Mouse (Mus musculus) thymus, postnatal 36 days (tissue): ENCODE measurements around the gene Arhgap27.
A peak's percentile ranks its signal among the peaks of the same experiment; 100 is the strongest.

Source experiments
- DNase-seq, 2 experiments: peaks; one replicate each; pipeline ENCODE4 v3.0.0; 2022; ENCODE audit warnings: mixed read lengths in 2 of 2

Arhgap27 gene

DNA sequence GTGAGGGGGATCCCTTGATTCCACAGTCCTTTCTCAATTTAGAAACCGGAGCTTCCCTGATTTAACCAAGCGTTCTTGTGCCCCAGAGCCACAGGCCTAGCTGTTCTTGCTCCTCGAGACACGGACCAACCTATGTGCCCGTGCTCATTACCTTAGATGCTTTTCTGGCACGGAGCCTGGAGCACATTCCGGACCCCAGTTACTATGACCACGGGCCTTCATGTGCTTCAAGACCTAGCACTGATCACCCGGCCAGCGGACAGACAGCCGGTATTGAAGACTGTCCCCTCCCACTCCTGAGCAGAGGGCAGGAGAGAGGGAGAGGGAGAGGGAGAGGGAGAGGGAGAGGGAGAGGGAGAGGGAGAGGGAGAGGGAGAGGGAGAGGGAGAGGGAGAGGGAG is 8.2 kb downstream of the Arhgap27 start:
- DNase-seq, result peak in 1 of 2 experiments; percentile 1

DNA sequence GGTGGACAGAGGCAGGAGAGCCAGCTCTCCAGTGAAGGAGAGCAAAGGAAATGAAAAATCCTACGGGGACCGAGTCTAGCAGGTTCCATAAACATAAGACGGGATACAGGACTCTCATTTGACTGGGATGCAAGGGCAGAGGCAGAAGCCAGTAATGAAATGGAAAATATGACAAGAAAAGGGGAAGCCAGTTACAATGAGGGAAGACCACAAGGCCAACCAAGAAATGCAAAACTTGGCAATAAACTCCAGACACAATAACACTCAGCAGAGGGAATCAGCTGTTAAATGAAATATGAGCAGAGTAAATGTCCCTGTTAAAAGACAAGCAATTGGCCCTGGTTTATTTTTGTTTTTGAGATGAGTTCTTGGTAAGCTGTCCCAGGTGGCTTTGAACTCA is 9.5 kb downstream of the Arhgap27 start:
- no peak for DNase-seq

DNA sequence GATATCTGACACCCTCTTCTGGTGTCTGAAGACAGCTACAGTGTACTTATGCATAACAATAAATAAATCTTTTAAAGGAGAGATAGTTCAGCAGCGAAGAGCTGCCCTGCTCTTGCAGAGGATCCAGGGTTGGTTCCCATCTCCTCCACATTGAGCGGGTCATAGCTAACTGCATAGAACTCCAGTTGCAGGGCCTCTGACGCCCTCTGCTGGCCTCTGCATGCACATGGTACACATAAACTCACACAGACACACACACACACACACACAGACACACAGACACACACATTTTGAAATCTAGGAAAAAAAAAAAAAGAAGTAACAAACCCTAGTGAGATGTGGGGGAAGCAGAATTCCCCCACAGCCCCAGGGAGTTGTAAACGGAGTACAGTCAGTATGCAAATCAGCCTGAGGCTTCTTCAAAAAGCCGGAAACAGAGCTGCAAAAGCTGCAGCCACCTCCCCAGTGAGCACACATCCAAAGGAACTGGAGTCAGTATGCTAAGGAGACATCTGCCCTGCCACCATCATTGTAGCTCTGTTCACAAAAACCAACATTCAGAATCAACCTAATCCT is 11.2 kb downstream of the Arhgap27 start:
- no peak for DNase-seq

DNA sequence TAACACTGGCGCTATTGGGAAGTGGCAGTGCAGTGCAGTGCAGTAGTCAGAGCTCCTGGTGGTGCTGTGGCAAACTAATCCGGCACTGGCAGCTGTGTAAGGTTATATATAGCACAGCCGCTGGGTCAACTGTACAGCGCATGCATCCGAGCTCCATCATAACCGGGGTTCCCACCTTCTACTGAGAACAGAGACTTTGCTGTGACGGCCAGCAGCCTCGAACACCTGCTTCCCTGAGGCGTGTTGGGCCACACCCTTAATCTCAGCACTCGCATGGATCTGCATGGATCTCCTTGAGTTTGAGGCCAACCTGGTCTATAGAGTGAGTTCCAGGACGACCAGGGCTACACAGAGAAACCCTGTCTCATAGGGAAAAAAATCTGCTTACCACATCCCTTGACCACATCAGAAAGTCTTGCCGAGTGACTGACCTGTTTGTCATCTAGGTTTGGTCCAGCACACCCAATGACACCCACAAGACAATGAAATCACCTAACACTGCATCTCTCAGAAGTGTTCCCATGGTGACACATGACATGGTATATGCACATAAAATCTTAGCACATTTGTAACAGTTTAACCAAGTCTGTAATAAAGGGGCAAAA is 12.7 kb downstream of the Arhgap27 start:
- DNase-seq, result no peak

DNA sequence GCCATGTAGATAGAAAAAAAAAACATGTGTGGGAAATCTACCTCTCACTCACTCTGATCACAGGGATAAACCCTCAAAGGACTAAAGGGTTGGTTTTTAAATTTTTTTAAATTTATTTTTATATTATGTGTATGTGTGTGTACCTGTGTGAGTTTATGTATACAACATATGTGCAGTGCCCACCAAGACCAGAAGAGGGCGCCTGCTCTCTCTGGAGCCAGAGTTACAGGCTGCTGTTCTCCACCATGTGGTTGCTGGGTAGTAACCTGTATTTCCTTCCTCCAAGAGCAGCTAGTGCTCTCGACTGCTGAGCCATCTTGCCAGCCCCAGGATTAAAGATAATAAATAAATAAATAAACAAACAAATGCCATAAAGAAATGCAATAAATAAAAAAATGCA is 13.8 kb downstream of the Arhgap27 start:
- DNase-seq, result no peak

DNA sequence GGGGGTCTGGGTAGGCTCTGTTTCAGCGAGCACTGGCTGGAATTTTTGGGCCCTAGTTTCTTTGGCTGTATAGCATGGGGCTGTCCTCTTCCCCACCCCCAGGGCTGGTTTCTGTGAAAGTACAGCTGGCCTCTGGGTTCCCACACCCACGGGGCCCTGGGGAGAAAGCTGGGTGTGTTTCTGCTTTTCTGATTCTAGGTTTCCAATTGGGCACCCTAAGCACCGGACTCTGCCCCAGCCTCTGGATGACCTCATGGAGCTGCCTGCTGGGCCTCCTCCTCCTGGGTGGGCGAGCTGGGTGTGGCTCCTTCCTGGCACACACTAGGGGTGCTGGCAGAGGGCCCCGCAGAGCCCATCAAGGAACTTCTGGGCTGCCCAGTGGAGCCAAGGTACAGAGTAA is 16.8 kb downstream of the Arhgap27 start:
- DNase-seq, result no peak

DNA sequence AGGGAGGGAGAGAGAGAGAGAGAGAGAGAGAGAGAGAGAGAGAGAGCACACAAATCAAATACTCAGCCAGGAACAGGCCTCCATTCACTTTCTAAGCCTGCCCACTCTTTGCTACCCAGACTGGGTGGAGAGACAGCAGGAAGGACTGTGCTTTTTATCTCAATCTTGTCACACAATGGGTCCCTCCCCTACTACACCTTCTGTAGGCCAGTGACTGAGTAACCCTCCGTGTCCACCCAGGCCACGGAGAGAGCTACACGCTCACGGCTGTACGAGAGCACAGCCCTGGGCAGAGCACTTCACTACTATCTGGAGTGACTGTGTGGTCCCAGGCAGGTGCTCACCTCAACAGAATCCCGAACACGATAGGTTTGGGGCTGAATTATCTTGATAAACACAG is 17.3 kb downstream of the Arhgap27 start:
- no peak for DNase-seq

DNA sequence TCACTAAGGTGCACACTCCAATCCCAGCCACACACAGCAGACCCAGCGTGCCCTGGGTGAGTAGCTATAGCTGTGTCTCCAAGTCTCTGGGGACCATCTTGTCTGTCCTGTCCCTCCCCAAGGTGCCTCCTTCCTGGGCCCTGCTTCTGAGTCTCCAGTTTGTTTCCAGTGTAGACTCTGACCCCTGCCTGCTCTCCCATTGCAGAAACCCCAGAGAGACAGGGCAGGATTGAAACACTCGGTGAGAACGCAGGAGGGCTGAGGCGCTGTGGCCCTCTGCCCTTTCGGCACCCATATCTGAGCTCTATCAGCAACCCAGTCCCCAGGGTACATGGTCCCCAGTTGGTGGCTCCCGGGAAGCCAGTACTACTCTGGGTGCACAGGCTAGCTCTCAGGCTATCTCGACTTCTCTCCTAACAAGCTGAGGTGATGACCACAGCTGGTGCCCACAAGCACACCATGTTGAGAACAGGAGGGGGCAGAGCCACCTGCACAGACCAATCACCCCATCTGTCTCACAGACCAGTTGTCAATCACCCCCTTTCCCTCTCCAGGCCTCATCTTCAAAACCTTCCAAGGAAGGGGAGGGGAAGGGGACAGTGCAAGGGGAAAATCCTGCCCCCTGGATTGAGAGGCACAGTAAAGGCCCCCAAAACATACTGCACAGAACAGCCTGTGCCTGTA is 17.9 kb downstream of the Arhgap27 start:
- no peak for DNase-seq

DNA sequence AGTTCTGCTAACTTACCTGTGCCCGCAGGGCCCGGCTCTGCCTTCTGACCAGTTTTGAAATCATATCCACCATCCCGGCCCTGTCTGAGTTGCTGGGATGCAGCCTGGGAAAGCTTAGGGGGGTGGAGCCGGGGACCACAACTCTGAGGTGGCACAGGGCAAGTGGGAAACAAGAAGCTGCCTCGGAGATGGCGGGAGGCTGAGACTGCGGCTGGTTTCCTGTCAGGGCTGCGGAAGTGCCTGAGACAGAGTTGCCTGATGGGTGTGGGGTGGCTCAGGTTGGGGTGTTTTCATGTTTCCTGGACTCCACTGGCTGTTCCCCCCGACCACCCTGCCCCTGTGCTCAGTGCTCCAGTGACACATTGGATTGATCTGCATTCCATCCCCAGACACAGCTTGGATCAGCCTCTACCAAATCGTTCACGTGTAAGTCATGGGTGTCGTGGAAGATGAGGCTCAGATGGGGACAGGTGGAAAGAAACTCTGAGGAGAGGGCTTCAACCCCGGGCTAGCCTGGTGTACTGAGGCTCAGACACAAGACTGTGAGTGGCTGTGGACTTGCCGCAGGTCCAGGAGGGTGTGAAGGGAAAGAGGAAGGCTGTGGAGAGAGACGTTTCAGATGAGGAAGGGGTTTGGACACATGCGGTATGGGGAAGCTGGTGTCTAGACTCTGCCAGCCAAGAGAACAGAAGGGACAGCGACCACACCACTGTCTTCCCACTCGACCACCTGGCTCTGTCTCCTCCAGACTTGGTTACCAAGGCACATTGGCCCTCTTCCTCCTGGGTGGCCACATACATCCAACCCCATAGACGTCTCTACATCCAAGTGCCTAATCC is 18.8 kb downstream of the Arhgap27 start:
- DNase-seq, result peak; percentile 80 to 83

DNA sequence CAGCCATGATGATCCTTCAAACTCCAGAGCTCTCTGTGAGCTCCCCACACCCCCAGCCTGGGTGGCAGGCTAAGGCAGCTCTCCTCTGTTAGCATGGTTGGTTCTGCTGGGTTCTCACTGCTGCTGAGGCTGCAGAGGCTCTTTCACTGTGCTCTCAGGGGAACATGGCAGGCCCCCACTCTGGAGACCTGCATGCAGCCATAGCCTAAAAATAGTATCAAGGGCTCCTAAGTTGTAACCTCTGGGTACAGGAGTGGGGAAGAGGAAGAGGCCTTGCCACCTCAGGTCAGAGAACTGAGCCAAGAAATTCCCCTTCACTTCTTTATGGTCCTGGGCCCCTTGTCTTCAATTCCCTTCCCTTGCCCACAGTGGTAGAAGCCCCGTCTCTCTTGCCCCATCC is 19.6 kb downstream of the Arhgap27 start:
- DNase-seq, result no peak

DNA sequence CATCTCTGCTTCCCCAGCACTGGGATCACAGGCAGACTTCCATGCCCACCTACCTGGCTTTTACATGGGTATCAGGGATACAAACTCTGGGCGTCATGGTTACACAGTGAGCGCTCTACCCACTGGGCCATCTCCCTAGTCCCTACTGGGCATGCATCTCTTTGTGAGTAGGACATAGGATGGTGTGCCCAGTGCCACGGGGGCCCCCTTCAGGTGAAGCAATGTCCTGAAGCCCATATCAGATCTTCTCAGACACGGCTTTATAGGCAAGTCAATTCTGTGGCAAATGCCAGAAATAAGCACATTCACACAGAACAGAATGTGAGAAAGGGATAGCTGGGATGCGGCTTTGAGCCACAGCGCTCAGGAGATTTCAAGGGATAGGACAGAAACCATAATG is 20.4 kb downstream of the Arhgap27 start:
- DNase-seq, result no peak

DNA sequence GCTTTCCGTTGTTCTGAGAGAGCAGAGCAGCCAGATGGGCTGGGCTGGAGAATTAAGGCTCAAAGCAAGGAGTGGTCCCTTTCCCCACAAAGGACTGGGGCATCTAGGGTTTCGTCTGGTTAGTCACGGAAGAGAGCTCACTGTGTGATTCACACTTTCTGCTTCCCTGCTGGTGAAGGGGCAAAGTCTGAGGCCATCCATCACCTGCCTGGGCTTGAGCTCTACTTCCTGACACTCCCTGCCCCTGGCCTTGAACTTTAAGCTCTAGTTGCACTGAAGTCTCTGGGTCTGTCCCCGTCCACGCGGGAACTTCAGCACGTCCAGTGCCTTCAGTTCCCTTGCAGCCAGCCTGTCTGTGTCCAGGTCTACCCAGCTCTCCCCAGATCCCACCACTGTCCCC is 22.8 kb downstream of the Arhgap27 start:
- no peak for DNase-seq

DNA sequence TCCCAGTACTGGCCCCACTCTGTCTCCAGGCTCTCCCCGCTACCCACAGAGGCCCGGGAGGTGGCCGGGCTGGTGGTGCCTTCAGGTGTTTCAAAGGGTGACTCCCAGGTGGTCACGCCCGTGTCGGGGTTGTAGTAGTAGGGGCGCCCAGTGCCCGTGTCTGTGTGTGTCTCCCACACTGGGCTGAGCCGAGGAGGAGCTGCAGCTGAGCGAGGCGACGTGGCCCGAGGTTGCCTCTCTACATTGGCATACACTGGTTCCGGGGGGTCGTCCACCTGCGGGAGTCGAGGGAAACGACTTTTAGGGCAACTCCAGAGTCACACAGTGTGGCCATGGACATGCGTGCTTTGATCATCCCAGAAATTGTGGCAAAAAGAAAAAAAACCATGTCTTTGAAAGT is 23.4 kb downstream of the Arhgap27 start:
- no peak for DNase-seq

DNA sequence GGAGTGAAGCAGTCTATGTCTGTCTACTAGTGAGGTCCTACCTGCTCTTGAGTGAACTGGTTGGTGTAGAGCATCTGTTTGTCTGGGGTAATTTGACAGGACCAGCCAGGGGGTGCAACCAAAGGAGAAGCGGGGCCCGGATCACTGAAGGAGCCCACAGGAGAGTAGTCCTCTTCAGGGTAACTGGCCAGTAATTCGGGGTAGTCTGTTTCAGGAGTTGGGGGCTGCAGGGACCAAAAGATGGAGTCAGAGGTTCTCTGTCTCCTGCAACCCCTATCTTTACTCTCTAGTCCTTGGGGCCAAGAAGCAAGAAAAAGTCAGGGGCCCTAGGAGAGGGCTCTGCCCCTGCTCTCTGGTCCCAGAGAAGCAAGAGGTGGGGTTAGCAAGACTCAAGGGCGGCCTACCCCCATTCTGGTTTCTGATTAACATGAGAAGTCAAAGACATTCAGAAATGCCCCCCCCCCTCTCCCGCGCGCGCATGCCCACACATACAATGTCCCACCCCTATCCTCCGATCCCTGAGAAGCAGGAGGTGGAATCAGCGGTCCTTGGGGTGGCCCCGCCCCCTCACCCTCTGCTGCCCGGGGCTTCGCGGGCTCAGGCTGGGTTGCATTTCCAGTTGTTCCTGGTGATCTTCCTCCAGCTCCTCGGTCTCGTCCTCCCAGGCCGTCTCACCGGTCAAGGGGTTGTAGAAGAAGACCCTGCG is 23.9 kb downstream of the Arhgap27 start:
- no peak for DNase-seq

DNA sequence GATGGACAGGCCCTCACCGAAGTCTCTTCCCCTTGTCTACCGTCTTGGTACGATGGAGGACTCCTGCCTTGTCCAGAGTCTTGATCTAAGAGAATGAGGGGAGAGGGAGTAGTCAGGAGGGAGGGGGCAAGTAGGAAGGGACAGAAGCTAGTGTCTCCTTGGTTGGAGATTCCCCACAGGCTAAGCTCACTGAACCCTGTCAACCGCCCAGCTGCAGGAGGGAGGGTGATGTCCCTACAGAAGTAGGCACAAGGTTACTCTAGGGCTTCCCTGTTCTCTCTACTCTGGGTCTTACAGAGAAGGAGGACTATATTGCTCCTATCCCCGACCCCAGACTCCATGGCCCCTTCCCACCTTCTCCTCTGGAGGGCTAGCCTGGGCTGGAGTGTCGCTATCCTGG is 24.8 kb downstream of the Arhgap27 start:
- no peak for DNase-seq

DNA sequence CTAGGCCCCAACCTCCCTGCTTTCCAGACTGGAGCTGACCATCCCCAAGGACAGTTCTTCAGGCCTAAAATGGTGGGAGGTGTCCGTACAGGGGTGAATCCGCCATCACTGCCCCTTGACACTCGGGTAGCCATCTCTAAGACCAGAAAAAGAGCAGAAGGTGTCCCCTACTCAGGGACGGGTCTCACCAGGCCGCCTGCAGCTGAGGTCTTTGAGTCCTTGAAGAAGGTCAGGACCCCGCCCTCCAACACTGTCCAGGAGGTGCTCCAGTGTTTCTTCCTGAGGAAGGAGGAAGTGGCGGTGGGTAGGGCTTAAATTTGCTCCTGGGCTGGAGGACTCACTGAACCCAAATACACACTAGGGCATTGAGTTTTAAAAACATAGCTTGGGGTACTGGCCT is 25.4 kb downstream of the Arhgap27 start:
- DNase-seq, result no peak

DNA sequence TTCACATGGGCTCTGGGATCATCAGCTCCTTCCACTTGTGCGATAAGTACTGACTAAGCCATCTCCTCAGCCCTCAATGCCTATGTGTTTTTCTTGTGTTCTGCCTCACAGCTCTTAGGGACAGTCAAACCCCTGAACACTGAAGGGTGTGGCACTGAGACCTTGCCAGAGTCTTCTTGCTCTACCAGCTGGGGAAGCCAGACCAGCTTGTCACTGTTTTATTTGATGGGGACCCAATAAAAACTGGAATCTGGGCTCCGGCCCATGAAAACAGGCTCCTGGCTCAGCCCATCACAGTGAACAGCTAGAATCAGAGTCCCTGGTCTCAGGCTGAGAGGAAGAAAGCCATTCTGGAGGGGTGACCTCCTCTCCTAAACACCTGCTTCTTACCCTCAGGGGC is 26.3 kb downstream of the Arhgap27 start:
- no peak for DNase-seq

DNA sequence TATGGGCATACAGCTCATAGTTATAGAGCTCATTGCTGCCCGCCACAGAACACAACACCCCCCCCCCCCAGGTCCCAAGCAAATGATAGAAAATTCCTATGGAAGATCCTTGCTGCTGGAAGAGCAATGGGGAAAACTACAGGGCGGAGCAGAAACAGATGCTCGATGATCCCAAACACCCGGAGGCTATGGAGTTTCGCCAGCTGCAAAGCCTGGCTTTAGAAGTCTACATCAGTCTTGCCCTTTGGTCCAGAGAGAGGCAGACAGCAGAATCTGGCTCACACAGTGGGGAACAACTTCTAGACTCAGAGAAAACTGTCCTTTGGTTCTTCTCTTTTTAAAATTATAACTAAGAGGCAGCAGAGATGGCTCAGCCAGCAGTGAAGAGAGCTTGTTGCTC is 27.9 kb downstream of the Arhgap27 start:
- DNase-seq, result no peak

DNA sequence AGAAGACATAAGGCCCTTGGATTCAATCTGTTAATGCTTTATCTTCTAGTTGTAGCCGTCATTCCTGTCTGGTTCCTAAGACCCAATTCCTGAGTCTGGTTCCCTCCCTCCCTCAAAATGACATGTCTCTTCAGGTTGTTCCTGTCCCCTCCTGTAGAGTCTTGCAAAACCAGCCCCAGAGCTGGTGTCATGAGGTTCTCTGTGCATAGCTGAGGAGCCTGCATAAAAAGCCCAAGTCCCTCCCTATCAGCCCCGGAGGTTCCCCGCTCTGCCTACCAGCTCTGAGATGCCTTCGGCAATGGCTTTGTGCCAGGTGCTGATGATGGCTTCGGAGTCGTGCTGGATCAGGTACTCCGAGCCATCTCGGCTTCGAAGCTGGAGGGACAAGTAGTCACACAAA is 28.6 kb downstream of the Arhgap27 start:
- DNase-seq, result no peak

DNA sequence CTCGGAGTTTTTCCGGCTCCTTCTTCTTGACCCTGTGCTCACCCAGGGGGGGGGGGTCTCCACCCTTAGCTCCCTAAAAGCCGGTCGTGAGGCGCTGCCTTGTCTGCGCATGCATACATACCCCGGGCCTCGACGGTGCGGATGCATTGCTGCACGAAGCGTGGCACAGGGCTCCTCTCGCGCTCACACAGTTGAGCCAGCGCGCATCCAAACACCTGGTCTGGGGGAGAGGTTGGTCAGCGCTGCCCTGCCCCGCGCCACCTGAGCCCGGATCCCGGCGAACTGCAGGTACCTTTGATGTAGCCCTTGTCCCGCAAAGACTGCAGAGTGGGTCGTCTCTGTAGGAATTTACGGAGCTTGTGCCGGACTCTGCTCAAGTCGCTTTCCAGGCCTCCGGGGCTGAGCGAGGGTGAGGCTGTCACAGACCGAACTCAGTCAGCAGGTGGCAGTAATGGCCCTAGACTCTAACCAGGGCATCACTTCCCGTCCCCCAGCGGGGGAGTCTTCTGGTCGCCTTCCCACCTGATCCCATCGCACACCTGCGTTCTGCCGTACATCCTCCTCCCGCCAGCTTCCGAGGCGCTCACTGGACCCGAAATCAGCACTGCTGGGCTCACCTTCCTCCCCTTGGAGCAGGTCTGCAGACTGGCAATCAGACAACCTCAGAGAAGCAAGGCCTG is 29.6 kb downstream of the Arhgap27 start:
- DNase-seq, result peak in 1 of 2 experiments; percentile 37

DNA sequence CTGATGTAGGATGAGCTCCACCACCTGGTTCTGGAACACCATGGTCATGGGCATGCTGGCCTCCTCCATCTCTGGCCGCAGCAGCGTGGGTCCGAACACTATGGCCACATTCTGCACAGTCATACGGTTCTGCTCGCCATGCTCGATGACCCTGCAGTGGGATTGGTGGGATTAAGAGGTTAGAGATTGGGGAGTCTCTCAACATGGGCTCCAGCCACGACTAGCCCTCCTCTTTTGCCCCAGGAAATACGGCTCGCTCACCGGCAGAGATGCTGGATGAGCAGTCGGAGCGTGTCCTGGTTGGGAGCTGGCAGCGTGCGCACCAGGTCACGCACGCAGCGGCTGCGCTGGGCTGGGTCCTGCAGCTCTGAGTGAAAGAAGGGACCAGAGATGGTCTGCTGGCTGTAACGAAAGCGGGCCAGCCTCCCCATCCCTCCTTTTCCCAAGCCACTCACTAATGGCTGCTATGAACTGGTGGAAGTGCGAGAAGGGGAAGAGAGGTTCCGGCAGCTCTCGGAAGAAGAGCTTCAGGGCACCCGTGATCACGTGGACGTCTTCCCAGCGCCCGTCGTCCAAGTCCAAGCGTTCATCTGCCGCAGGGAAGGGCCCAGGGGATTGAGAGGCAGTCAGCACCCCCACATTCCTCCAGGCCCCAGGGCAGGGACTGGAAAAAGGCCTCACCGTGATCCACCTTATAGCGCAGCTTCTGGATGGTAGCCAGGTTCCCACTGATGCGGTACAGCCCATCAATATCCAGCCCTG is 30.4 kb downstream of the Arhgap27 start:
- DNase-seq, result no peak
